Mouse (Mus musculus) G1E (cell line): ENCODE data around the gene Epas1.

Source experiments
- CTCF ChIP-seq: IDR thresholded peaks from 2 replicates; pipeline ENCODE4 v1.5.1; 2012; ENCODE audit warnings: low read depth, low read length, inconsistent platforms, mixed read lengths
- GATA1 ChIP-seq: IDR thresholded peaks from 2 replicates; pipeline ENCODE4 v1.6.1; 2012; ENCODE audit warnings: borderline replicate concordance, low read length, inconsistent platforms, mixed read lengths
- GATA2 ChIP-seq: IDR thresholded peaks from 2 replicates; pipeline ENCODE4 v1.6.1; 2012; ENCODE audit warnings: low read depth, low read length, inconsistent platforms, borderline replicate concordance
- POLR2AphosphoS5 ChIP-seq: IDR thresholded peaks from 2 replicates; pipeline ENCODE4 v1.6.1; 2012; ENCODE audit warnings: low read depth, low read length, inconsistent platforms; ENCODE audit not compliant: insufficient replicate concordance
- TAL1 ChIP-seq: conservative IDR thresholded peaks from 2 replicates; pipeline ENCODE4 v1.6.1; 2012; ENCODE audit warnings: low read depth, low read length, inconsistent platforms, mixed read lengths

GRCm38 (mm10) chr17:86712601-86713000 is 40.9 kb upstream of the Epas1 start:
- TF ChIP-seq GATA1 = no peak
- no peak for TF ChIP-seq POLR2AphosphoS5
- no peak for TF ChIP-seq CTCF
- no peak for TF ChIP-seq TAL1
- TF ChIP-seq GATA2 = no peak
